Mouse (Mus musculus) hindbrain, embryonic 14.5 days (tissue): ENCODE measurements around the gene Dhrs3. TPM values are rescaled to one million over a fixed set of nuclear protein-coding genes. Genes with fewer than 3 reads are reported as not detected.

Source experiments
- ATAC-seq: fragments of 200-750 bp; cut with Nextera tagmentation; 2 replicates; pipeline ENCODE4 v1.8.0; 2017; ENCODE audit warnings: moderate number of reproducible peaks, mild to moderate bottlenecking, moderate TSS enrichment, moderate library complexity; ENCODE audit not compliant: low FRiP score
- DNase-seq: peaks from one replicate; pipeline ENCODE4 v3.0.0-alpha.2; 2015; ENCODE audit warnings: low spot score
- H3K27ac ChIP-seq: fragments of 300-500 bp; sonication (generic); 2 replicates; pipeline ENCODE4 v1.5.1; 2014; ENCODE audit warnings: mild to moderate bottlenecking, moderate library complexity
- H3K27me3 ChIP-seq: fragments of 300-500 bp; sonication (generic); 2 replicates; pipeline ENCODE4 v1.6.1; 2014; ENCODE audit warnings: mild to moderate bottlenecking, low read length, mixed read lengths; ENCODE audit not compliant: control insufficient read depth, insufficient read depth
- H3K36me3 ChIP-seq: fragments of 300-500 bp; sonication (generic); replicated peaks from 2 replicates; pipeline ENCODE4 v1.6.1; 2014; ENCODE audit not compliant: control insufficient read depth, insufficient read depth
- H3K4me1 ChIP-seq: fragments of 300-500 bp; sonication (generic); replicated peaks from 2 replicates; pipeline ENCODE4 v1.6.1; 2014; ENCODE audit warnings: antibody characterized with exemption, low read length, mixed read lengths; ENCODE audit not compliant: control insufficient read depth, insufficient read depth
- H3K4me2 ChIP-seq: fragments of 300-500 bp; sonication (generic); replicated peaks from 2 replicates; pipeline ENCODE4 v1.6.1; 2014; ENCODE audit warnings: mild to moderate bottlenecking, moderate library complexity
- H3K4me3 ChIP-seq: fragments of 300-500 bp; sonication (generic); replicated peaks from 2 replicates; pipeline ENCODE4 v1.5.1; 2014; ENCODE audit warnings: mild to moderate bottlenecking, low read length
- H3K9ac ChIP-seq: fragments of 300-500 bp; sonication (generic); 2 replicates; pipeline ENCODE4 v1.6.1; 2014
- H3K9me3 ChIP-seq: fragments of 300-500 bp; sonication (generic); 2 replicates; pipeline ENCODE4 v1.6.1; 2016; ENCODE audit warnings: low read length; ENCODE audit not compliant: control insufficient read depth
- WGBS: fragments of 180-500 bp; shearing (Covaris S2); extraction: QIAGEN DNeasy Blood & Tissue Kit; methylation state at CpG from one replicate; pipeline ENCODE4 v1.1.7; 2014; 5-methylcytosine and 5-hydroxymethylcytosine counted together
- polyA plus RNA-seq: library from polyadenylated mRNA; unstranded; fragments of >200 nt; fragmentation: Nextera tagmentation; extraction: Ambion mirVana; gene quantifications from 2 replicates; pipeline ENCODE4 v1.2.1, GENCODE M21; 2014

Dhrs3 gene
- polyA plus RNA-seq, 1 experiment from 2014 or later, result 41.5 TPM

DNA sequence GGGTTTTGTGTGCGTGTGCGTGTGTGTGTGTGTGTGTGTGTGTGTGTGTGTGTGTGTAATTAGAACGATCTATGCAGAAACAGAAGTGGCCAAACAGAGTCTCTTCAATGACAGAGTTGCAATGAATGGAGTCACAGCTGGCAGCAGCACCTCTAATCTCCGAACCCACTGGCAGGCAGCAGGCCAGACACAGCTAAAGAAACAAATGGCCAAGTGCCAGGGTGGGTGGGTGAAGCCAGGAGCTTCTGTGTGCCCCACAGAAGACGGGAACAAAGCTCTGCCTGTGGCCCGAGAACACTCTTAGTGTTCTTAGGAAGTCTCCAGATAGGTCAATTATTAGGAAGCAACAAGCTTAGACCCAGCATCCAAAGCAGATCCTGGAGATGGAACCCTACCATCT lies 6.2 kb upstream of the Dhrs3 start:
- Histone ChIP-seq H3K36me3 (no peaks in the 10 kb centered on the region), H3K9ac (no peak overlapping the region), H3K27ac (no peak overlapping the region), H3K4me3 (no peak overlapping the region), H3K4me2 (no peak overlapping the region), H3K27me3 (no peaks in the 10 kb centered on the region; the same call in 1 of the 2 replicates), H3K4me1 (no peaks in the 10 kb centered on the region), H3K9me3 (no peaks in the 10 kb centered on the region)
- ATAC-seq (peak; percentile 41; the same call in 1 of the 2 replicates), DNase-seq (peak; percentile 58)
- WGBS, result 52% methylated on average over 6 of the region's 6 CpGs

DNA sequence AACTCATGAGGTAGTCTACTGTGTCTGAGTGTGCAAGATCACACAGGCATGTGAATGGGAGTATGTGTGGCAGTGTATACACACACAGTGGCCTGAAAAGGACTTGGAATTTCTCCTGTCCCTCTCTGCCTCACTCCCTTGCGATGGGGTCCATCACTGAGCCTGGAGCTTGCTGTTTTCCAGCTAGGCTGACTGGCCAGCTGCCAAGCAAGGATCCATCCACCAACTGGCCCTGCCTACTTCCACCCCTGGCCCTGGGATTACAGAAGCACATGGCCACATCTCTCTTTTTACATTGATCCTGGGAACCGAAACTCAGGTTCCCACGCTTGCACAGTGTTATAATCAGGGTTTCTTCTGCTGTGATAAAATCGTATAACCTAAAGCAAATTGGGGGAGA lies 3.9 kb upstream of the Dhrs3 start:
- Histone ChIP-seq H3K9ac (no peak overlapping the region), H3K4me3 (no peak overlapping the region), H3K27me3 (peaks cover 8% of the 10 kb centered on the region), H3K36me3 (no peaks in the 10 kb centered on the region), H3K27ac (no peak overlapping the region), H3K4me2 (no peak overlapping the region), H3K4me1 (peaks cover 18% of the 10 kb centered on the region), H3K9me3 (no peaks in the 10 kb centered on the region)
- WGBS, result 85% methylated on average over 4 of the region's 4 CpGs
- ATAC-seq (no peak), DNase-seq (no peak)

DNA sequence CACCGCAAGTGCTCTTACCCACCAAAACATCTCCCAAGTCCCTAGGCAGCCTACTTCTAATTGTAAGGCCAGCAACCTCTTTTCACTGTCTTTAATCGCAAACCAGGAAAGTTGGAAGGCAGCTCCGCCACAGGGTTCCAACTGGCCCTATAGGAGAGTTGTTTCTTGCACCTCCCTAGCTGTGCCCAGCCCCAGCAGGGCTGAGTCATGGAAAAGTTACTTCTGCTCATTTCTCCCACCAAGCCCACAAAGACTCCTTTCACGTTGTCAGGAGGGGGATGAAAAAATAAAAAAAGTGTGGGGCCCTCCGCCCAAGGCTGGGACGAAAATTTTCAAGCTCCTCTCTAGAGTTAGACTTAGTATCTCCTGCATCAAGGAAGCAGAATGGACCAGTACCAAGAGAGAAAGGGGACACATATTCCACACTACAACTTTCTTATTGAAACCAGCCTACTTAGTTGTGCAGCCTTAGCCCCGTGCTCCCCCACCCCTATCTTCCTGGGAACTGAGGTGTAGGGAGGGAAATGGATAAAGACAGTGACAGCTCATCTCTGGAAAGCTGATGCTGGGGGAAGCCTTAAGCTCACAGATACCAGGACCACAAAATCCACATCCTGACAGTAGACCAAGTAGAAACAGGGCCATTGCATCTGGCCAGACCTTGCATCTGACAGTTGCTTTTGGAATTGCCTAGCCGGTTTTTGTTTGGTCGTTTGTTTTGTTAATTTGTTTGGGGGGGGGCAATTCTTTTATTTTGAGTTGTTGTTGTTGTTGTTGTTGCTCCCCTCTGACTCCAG lies 2.9 kb upstream of the Dhrs3 start:
- Histone ChIP-seq H3K27me3 (peaks cover 18% of the 10 kb centered on the region), H3K9ac (no peak overlapping the region), H3K4me1 (peaks cover 24% of the 10 kb centered on the region), H3K4me2 (no peak overlapping the region), H3K9me3 (no peaks in the 10 kb centered on the region), H3K4me3 (no peak overlapping the region), H3K36me3 (no peaks in the 10 kb centered on the region), H3K27ac (no peak overlapping the region)
- DNase-seq, result no peak
- 81% methylated on average over 9 of the region's 9 CpGs for WGBS
- no peak for ATAC-seq

DNA sequence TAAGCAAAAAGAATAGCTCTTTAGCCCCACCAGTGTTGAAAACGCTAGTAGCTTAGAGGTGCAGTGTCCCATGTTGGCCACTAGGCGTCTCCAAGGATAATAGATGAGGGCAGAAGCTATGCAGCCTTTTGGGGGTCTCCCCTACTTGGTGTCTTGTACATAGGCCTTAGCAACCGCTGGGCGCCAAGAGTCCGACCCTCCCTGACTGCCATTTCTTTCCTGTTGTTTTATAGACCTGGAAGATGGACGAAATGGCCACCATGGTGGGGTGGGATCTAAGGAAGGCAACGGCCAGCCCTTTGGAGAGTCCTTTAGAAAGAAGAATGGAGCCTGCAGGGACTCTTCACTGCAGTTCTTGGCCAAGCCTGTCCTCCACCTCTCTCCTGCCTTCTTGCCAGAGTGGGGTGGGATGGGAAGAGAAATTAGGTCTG lies 1.9 kb upstream of the Dhrs3 start:
- Histone ChIP-seq H3K9me3 (no peaks in the 10 kb centered on the region), H3K9ac (no peak overlapping the region), H3K4me3 (no peak overlapping the region), H3K27ac (no peak overlapping the region), H3K36me3 (no peaks in the 10 kb centered on the region), H3K4me1 (peaks cover 24% of the 10 kb centered on the region), H3K4me2 (no peak overlapping the region), H3K27me3 (peaks cover 24% of the 10 kb centered on the region)
- DNase-seq (peak; percentile 83), ATAC-seq (peak; percentile 23; the same call in 1 of the 2 replicates)
- 5% methylated on average over 7 of the region's 7 CpGs for WGBS

DNA sequence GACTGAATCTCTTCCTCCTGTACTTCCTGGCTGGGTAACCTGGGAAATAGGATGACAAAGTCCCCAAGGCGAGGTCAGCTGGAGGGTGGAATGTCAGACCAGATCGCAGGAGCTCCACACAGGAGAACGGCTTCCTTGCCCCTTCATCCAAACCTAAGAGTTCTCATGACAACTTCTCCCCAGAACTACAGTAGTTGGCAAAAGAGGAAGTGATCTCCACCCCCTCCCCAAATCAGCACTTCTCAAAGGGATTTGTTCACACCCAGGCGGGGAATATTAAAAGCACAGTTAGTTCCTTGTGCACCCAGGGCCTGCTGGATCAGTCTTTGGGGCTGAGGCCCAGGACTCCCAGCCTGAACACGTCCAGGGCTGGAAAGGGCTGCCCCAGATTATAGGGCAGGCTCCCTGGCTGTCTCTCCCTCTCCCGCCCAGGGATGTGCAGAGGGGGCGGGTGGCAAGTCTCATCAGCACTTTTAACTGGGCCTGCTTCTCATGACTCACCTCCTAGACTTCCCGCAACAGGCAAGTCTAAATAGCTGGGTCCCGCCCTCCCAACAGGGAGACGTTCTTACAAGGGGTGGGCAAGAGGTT lies 1.4 kb upstream of the Dhrs3 start:
- ATAC-seq (no peak), DNase-seq (no peak)
- Histone ChIP-seq H3K9ac (no peak overlapping the region), H3K4me3 (no peak overlapping the region), H3K4me2 (peak overlapping the region; percentile 90), H3K27ac (no peak overlapping the region), H3K9me3 (no peaks in the 10 kb centered on the region), H3K27me3 (peaks cover 24% of the 10 kb centered on the region), H3K36me3 (no peaks in the 10 kb centered on the region), H3K4me1 (peaks cover 24% of the 10 kb centered on the region)
- 56% methylated on average over 10 of the region's 10 CpGs for WGBS

DNA sequence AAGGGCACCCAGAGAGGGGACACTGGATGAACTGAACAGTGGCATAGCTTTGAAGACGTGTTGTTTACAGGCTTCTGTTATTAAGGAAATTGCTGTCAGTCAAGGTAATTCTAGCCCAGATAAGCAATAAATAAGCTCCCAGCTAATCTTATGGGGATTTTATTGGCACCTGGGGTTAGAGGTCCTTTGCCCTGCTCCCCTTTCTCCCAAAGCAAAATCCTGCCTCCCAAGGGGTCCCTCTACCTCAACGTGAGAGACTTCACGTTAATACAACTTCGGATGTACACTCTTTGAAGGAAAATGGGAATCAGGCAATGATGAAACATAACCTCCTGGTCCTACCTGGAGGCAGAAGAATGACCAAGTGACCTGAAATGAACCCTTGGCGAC lies 889 bp upstream of the Dhrs3 start:
- Histone ChIP-seq H3K9me3 (no peaks in the 10 kb centered on the region), H3K27me3 (peaks cover 24% of the 10 kb centered on the region), H3K4me2 (peak overlapping the region; percentile 90), H3K9ac (peak overlapping the region; percentile 57), H3K36me3 (no peaks in the 10 kb centered on the region), H3K4me3 (peak overlapping the region; percentile 41), H3K27ac (no peak overlapping the region), H3K4me1 (peaks cover 24% of the 10 kb centered on the region)
- DNase-seq (no peak), ATAC-seq (no peak)
- 12% methylated on average over 5 of the region's 5 CpGs for WGBS

DNA sequence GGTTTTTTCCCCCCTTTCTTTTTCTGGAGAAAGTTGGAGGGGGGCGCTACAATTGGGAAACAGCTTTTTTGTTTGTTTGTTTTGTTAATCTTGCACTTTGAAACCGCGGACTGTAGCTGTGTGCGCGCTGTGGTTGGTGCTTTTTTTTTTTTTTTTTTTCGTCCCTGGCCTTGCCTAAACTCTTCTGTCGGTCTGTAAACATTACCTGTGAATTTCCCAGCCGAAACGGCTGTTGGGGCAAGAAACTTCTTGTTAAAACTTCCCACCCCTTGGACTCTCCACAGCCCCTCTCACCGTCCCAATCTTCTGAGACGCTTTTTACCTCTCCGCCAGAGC lies 278 bp downstream of the Dhrs3 start:
- Histone ChIP-seq H3K4me3 (peak overlapping the region; percentile 41), H3K27me3 (peaks cover 24% of the 10 kb centered on the region), H3K27ac (peak overlapping the region; percentile 69), H3K36me3 (no peaks in the 10 kb centered on the region), H3K4me2 (peak overlapping the region; percentile 90), H3K9me3 (no peaks in the 10 kb centered on the region), H3K9ac (peak overlapping the region; percentile 57), H3K4me1 (peaks cover 24% of the 10 kb centered on the region)
- DNase-seq (no peak), ATAC-seq (no peak)
- WGBS, result 0% methylated on average over 12 of the region's 12 CpGs

DNA sequence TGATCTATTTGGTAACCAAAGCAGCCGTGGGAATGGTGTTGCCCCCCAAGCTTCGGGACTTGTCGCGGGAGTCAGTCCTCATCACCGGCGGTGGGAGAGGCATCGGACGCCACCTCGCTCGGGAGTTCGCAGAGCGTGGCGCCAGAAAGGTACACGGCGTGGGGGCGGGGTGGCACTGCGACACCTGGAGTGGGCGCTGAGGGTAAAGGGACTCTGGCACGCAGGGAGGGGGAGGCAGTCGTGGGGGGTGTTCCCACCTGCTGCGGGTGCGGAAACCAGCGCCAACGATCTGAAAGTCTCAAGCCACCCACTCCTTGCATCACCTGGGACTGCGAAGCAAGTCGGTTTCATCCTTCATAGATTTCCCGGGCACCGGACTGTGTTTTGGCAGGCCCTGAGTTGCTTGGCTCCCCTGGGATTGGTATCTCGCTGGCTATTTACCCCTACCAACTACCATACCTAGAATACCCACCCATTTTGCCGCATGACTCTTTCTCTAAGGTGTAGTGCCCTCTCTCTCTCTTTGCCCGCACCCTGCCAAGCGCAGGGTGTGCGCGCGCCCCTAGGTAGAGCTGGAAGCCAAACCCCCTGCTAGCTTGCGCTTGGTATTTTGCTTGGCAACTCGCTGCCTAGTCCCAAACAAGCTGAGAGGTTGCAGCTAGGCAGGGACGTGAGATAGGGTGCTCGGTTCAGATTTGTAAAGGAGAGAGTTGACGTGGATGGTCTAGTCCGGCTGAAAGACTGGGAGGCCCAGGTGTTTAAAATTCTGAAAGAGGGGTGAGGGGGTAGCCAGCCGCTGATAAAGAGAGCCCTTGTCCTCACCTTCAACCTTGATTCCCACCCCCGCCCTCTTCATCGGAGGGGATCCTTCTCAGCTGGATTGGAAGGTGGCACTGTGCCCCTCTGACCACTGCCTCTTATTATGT lies 1.2 kb downstream of the Dhrs3 start:
- no peaks in the 10 kb centered on the region for H3K9me3 ChIP-seq
- H3K27ac ChIP-seq, result peak overlapping the region; percentile 69
- no peak for DNase-seq
- peaks cover 24% of the 10 kb centered on the region for H3K4me1 ChIP-seq
- H3K36me3 ChIP-seq, result no peaks in the 10 kb centered on the region
- WGBS, result 1% methylated on average over 44 of the region's 44 CpGs
- H3K27me3 ChIP-seq, result peaks cover 24% of the 10 kb centered on the region
- peak overlapping the region; percentile 90 for H3K4me2 ChIP-seq
- ATAC-seq, result 0 out of 2 replicates have a peak, but pooled peaks have one; percentile 8
- H3K4me3 ChIP-seq, result peak overlapping the region; percentile 41
- peak overlapping the region; percentile 57 for H3K9ac ChIP-seq
